Mouse (Mus musculus) lung, postnatal 0 days (tissue): ENCODE results near the gene Nck2.

Source experiments
- CTCF ChIP-seq: IDR thresholded peaks from 2 replicates; pipeline ENCODE4 v1.5.1; 2016; ENCODE audit warnings: antibody characterized with exemption, mild to moderate bottlenecking
- EP300 ChIP-seq: IDR thresholded peaks from 2 replicates; pipeline ENCODE4 v1.6.1; 2016; ENCODE audit warnings: antibody characterized with exemption, mild to moderate bottlenecking, control low read depth

DNA sequence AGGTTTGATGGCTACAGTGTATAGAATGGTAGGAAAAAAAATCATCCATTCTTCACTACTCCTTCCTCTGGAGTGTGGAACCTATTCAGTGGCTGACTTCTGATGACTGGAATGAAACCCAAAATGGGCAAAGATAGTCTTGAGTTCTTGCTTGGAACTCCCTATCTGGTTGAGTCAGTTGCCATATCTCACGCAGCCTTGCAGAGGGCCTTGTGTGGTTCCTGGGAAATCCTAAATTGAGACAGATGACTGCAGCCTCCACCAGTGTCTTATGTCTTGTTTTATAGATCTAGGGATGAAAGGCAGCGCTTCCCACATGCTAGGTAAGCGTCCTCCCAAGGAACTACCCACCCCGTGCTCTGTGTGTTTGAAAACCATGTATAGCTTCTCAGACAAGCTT lies 120.9 kb downstream of the Nck2 start:
- TF ChIP-seq CTCF = no peak
- no peak for TF ChIP-seq EP300
